Mouse (Mus musculus) testis, adult 2 months (tissue): Measurements from ENCODE around the gene Hyal2. TPM values are rescaled to one million over a fixed set of nuclear protein-coding genes. Genes with fewer than 3 reads are reported as not detected.
A peak's percentile ranks its signal among the peaks of the same experiment; 100 is the strongest.

Source experiments
- H3K27ac ChIP-seq: fragments of 200-500 bp; 2 replicates; pipeline ENCODE4 v1.5.1; 2012; ENCODE audit warnings: low read depth, low read length; ENCODE audit not compliant: control insufficient read depth, insufficient read depth
- H3K27me3 ChIP-seq: fragments of 200-500 bp; 2 replicates; pipeline ENCODE4 v1.6.1; 2012; ENCODE audit warnings: mild to moderate bottlenecking, low read length, moderate library complexity; ENCODE audit not compliant: control insufficient read depth, insufficient read depth
- H3K36me3 ChIP-seq: fragments of 200-500 bp; 2 replicates; pipeline ENCODE4 v1.6.1; 2012; ENCODE audit warnings: mild to moderate bottlenecking, low read length; ENCODE audit not compliant: control insufficient read depth, insufficient read depth
- H3K4me1 ChIP-seq: fragments of 200-500 bp; 2 replicates; pipeline ENCODE4 v1.6.1; 2012; ENCODE audit warnings: low read length; ENCODE audit not compliant: control insufficient read depth, insufficient read depth
- H3K4me3 ChIP-seq: fragments of 200-500 bp; 2 replicates; pipeline ENCODE4 v1.5.1; 2012; ENCODE audit warnings: low read depth, mild to moderate bottlenecking, low read length, moderate library complexity, mixed read lengths; ENCODE audit not compliant: control insufficient read depth
- CTCF ChIP-seq: fragments of 200-500 bp; IDR thresholded peaks from 2 replicates; pipeline ENCODE4 v1.5.1; 2012; ENCODE audit warnings: low read depth, mild to moderate bottlenecking, inconsistent platforms, low read length, moderate library complexity; ENCODE audit not compliant: control insufficient read depth, insufficient read depth, insufficient replicate concordance
- POLR2A ChIP-seq: fragments of 200-500 bp; IDR thresholded peaks from 2 replicates; pipeline ENCODE4 v1.6.1; 2012; ENCODE audit warnings: low read depth, mild to moderate bottlenecking, inconsistent platforms, low read length, moderate library complexity; ENCODE audit not compliant: control insufficient read depth
- polyA plus RNA-seq: library from polyadenylated mRNA; depleted of rRNA; stranded (reverse); fragments of >200 nt; gene quantifications from 2 replicates; pipeline ENCODE4 v1.2.3, GENCODE M21; 2012; rRNA removed

The Hyal2 gene
- 6.4 and 6.5 TPM in 2 replicates for polyA plus RNA-seq

DNA sequence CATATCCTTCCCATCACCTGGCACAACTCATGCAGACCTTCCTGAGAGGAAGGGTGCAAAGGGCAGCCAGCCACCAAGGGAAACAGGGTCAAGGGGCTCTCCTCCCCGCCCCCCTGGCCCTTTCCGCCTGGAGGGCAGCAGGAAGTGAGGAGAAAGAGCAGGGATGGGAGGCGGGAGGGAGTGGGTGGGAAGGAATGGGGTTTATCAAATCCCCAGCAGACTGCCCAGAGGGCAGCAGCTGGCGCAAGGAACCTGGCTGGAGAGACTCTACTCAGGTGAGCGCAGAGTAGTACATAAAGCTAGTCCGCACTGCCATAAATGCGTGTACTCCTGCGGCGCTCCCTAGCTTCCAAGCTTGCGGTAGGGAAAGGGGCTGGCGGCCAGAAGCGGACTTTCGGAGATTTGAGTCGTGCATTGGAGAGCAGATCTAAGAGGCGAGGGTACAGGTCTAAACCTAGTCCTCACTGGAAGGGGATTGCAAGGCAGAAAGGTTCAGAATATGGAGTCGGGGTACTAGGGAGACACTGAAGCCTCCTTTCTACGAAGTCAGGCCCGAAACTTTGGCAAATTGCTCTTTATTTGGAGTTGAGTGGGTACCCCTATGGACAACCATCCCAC lies at the start of gene Hyal2:
Gene Hyal2, plus strand, starts transcription at position 244 of the 618 bp plus-strand sequence.
- Histone ChIP-seq H3K36me3 (no peaks in the 10 kb centered on the region), H3K4me3 (peak within 1 kb of the TSS; percentile 93), H3K4me1 (peaks cover 28% of the 10 kb centered on the region), H3K27me3 (no peaks in the 10 kb centered on the region), H3K27ac (peak within 1 kb of the TSS; percentile 91)
- TF ChIP-seq POLR2A (no peak), CTCF (no peak)

DNA sequence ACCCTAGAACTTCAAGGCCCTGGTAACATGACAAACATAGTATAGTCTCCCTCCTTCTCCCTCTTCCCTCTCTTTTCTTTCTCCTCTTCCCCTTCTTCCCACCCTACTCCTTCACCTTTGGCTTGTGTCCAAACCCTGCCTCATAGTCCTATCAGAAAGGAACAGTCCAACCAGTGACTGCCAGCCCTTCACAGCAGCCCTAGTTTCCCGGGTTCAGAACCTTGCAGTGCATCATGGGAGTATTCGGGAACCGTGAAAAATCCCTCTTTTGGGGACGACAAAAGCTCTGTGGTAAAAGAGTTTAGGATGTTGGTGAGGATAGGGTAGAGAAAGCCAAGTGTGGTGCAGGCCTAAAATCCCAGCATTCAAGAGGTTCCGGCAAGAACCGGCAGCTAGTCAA lies 47.4 kb upstream of the Hyal2 start:
- Histone ChIP-seq H3K4me3 (no peak overlapping the region), H3K27me3 (no peaks in the 10 kb centered on the region), H3K4me1 (no peaks in the 10 kb centered on the region), H3K36me3 (no peaks in the 10 kb centered on the region), H3K27ac (no peak overlapping the region)
- no peak for TF ChIP-seq POLR2A
- TF ChIP-seq CTCF = no peak

DNA sequence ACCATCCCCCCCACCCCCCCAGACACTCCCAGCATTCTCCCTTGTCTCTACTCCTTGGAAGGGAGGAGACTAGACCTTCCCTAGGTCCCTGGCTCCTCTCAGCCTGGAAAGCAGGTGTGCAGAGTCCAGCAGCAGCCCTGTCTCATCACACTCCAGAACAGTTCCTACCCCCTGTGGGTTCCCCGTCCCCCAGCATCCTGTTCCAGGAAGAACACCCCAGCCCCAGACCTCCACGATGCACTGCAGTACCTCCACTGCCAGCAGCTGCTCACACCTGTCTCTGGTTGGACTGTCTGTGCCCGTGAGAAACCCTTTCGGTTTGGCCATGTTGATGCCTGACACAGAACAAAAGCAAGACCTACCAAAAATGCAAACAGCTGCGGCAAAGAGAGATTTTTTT lies 46.6 kb upstream of the Hyal2 start:
- H3K4me3 ChIP-seq = no peak overlapping the region
- H3K4me1 ChIP-seq = peaks cover under 1% of the 10 kb centered on the region
- no peak overlapping the region for H3K27ac ChIP-seq
- H3K27me3 ChIP-seq = no peaks in the 10 kb centered on the region
- H3K36me3 ChIP-seq = no peaks in the 10 kb centered on the region
- TF ChIP-seq CTCF = no peak
- no peak for TF ChIP-seq POLR2A

DNA sequence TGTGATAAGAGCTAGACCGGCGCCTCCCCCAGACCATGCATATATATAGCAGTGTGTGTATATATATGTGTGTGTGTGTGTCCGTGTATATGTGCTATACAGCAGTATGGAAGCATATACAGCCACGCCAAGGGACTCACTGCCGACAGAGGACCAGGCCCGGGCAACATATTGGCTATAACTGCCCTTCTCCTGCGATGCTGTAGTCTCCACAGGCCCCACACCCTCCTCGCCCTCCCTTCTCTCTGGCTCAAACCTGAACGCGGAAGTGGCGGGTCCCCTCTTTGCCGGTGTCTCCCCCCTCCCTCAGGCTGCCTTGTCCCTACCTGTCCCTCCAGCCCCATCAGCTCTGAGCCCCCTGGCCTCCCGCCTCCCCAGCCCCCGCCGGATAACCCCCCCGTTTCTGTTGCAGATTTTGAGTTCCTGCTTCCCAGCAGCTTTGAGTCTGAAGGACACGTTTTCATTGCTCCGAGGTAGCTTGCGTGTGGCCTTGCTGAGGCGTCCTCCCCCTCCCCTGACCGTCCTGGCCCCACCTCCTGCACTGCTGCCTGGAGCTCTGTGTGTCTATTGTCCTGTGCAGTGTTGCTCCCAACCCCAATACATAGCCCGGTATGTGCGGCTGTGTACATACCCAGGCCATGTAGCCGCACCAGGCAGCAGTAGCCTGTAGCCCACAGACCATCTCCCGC lies 45.9 kb upstream of the Hyal2 start:
- peaks cover 6% of the 10 kb centered on the region for H3K4me1 ChIP-seq
- H3K27me3 ChIP-seq = no peaks in the 10 kb centered on the region
- no peak overlapping the region for H3K27ac ChIP-seq
- H3K36me3 ChIP-seq = no peaks in the 10 kb centered on the region
- H3K4me3 ChIP-seq = no peak overlapping the region
- no peak for TF ChIP-seq POLR2A
- no peak for TF ChIP-seq CTCF

DNA sequence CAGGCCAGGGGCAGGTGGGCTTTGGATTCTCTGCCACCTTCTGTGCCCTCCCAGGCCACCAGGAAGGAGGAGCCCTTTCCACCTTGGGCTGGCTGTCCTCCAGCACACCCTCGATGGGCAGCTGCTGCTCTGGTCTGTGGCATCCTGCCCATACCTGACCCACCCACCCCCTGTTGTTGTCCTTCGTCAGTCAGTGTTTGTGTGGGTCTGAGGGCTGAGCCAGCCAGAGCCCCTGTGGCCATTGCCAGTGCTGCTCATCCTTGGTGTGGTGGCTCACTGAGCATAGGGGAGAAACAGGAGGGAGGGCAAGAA lies 45.4 kb upstream of the Hyal2 start:
- Histone ChIP-seq H3K4me1 (peaks cover 8% of the 10 kb centered on the region), H3K27ac (no peak overlapping the region), H3K4me3 (no peak overlapping the region), H3K36me3 (no peaks in the 10 kb centered on the region), H3K27me3 (no peaks in the 10 kb centered on the region)
- TF ChIP-seq CTCF (no peak), POLR2A (no peak)

DNA sequence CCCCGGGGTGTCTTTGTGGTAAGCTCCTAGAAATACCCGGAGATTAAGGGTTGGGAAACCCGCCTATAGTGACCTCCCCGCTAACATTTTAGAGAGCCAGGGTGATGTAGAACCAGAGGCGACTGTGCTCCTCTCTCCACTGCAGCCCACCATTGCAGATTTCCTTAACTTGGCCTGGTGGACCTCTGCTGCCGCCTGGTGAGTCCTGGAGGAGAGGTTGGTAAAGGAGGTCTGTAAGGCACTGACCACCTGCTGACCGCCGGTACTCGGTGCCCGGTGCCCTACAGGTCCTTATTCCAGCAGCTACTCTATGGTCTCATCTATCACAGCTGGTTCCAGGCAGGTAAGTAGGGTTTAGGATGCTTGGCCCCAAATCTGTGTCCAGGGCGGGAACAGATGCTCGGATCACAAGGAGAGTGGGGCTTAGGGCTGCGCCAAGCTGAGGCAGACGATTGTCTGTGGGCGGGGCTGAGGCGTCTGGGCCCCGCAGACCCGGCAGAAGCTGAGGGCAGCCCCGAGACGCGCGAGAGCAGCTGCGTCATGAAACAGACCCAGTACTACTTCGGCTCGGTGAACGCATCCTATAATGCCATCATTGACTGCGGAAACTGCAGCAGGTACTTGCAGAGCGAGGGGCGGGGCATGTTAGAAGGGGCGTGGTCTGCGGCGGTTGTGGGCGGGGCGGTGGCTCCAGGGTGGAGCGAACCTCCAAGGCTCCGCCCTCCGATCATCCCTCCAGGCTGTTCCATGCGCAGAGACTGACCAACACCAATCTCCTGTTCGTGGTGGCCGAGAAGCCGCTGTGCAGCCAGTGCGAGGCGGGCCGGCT lies 41.3 kb upstream of the Hyal2 start:
- TF ChIP-seq CTCF = no peak
- no peak for TF ChIP-seq POLR2A
- Histone ChIP-seq H3K4me1 (peaks cover 8% of the 10 kb centered on the region), H3K36me3 (no peaks in the 10 kb centered on the region), H3K4me3 (peak overlapping the region; percentile 74), H3K27ac (no peak overlapping the region), H3K27me3 (no peaks in the 10 kb centered on the region)

DNA sequence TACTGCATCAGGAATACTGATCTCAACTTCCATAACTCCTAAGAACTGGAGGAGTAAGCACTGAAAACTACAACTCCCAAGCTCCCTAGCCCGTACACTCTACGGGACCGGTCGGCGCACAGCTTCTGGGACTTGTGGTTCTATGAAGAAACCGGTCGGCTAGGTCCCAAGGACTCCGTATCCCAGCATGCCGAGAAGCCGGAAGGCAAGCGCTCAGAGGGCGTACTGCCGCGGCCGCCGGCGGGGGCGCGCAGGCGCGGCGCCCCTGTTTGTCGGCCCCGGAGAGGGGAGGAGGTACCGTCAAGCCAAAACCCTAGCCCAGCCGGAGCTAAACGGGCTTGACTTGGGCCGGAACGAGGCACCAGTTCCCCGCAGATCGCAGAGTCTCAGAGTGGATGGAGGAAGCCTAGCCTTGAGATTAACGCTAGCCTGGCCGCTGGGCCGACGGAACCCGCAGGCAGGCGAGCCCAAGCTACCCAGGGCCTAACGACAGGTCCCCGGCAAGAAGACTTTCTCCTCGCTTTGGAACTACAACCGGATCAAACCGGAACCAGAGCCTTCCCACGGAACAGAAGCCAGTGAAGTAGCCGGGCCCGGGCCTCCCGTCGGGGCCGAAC lies 33.8 kb upstream of the Hyal2 start, which contains the start of gene Tmem115:
Gene Tmem115, plus strand, starts transcription at position 155 of the 617 bp plus-strand sequence.
- Histone ChIP-seq H3K4me1 (peaks cover 12% of the 10 kb centered on the region), H3K27me3 (no peaks in the 10 kb centered on the region), H3K27ac (peak within 1 kb of the TSS; percentile 99), H3K4me3 (peak within 1 kb of the TSS; percentile 99), H3K36me3 (no peaks in the 10 kb centered on the region; the same call in none of the 2 replicates)
- TF ChIP-seq POLR2A = peak; percentile 57
- TF ChIP-seq CTCF = 0 out of 2 replicates have a peak, but pooled peaks have one; percentile 1
